Mouse (Mus musculus): Measurements from ENCODE around the gene Mtfmt. TPM values are rescaled to one million over a fixed set of nuclear protein-coding genes. Genes with fewer than 3 reads are reported as not detected.

Gene Mtfmt
- polyA plus RNA-seq, 1 experiment from 2014 or later, result 22.0 TPM

- 89% methylated on average over 8 of the region's 8 CpGs for WGBS
Measured at GRCm38 (mm10) chr9:65479158-65479557, 43.6 kb downstream of the Mtfmt start.

GRCm38 (mm10) chr9:65480071-65480470 lies 44.5 kb downstream of the Mtfmt start:
- Histone ChIP-seq H3K9ac (no peak overlapping the region), H3K4me2 (no peak overlapping the region), H3K27ac (no peak overlapping the region), H3K27me3 (no peaks in the 10 kb centered on the region; the same call in 1 of the 2 replicates), H3K36me3 (replicated peaks) (peaks cover 84% of the 10 kb centered on the region), H3K9me3 (no peaks in the 10 kb centered on the region), H3K4me1 (no peaks in the 10 kb centered on the region), H3K4me3 (replicated peaks) (no peak overlapping the region)
- ATAC-seq (ENCODE audit: low FRiP score), result no peak
- WGBS, result 91% methylated on average over 5 of the region's 5 CpGs

More at GRCm38 (mm10) chr9:65479158-65479557, 43.6 kb downstream of the Mtfmt start:
- H3K27me3 ChIP-seq, result no peaks in the 10 kb centered on the region; the same call in 1 of the 2 replicates
- H3K9ac ChIP-seq, result no peak overlapping the region
- H3K27ac ChIP-seq, result no peak overlapping the region
- H3K9me3 ChIP-seq, result no peaks in the 10 kb centered on the region
- no peaks in the 10 kb centered on the region for H3K4me1 ChIP-seq
- no peak for ATAC-seq (ENCODE audit: low FRiP score)
- H3K4me3 ChIP-seq (replicated peaks), result no peak overlapping the region
- H3K4me2 ChIP-seq, result no peak overlapping the region
- H3K36me3 ChIP-seq (replicated peaks), result peaks cover 83% of the 10 kb centered on the region

- peaks cover 23% of the 10 kb centered on the region for H3K36me3 ChIP-seq (replicated peaks)
- no peaks in the 10 kb centered on the region for H3K9me3 ChIP-seq
- H3K4me3 ChIP-seq (replicated peaks), result no peak overlapping the region
- no peaks in the 10 kb centered on the region for H3K4me1 ChIP-seq
- H3K9ac ChIP-seq, result no peak overlapping the region
- H3K27me3 ChIP-seq, result no peaks in the 10 kb centered on the region
- H3K4me2 ChIP-seq, result no peak overlapping the region
- no peak for ATAC-seq (ENCODE audit: low FRiP score)
- WGBS, result 87% methylated on average over 3 of the region's 3 CpGs
- no peak overlapping the region for H3K27ac ChIP-seq
Measured at GRCm38 (mm10) chr9:65491476-65491875, 55.9 kb downstream of the Mtfmt start.

- ATAC-seq (ENCODE audit: low FRiP score), result no peak
- 87% methylated on average over 2 of the region's 2 CpGs for WGBS
- Histone ChIP-seq H3K4me2 (no peak overlapping the region), H3K36me3 (replicated peaks) (peaks cover 15% of the 10 kb centered on the region; the same call in 1 of the 2 replicates), H3K9ac (no peak overlapping the region), H3K27me3 (no peaks in the 10 kb centered on the region), H3K27ac (no peak overlapping the region), H3K4me3 (replicated peaks) (no peak overlapping the region), H3K4me1 (no peaks in the 10 kb centered on the region), H3K9me3 (no peaks in the 10 kb centered on the region)
Measured at GRCm38 (mm10) chr9:65492351-65492750, 56.8 kb downstream of the Mtfmt start.

GRCm38 (mm10) chr9:65492851-65493250 lies 57.3 kb downstream of the Mtfmt start:
- Histone ChIP-seq H3K4me3 (replicated peaks) (no peak overlapping the region), H3K27ac (no peak overlapping the region), H3K4me1 (no peaks in the 10 kb centered on the region), H3K9ac (no peak overlapping the region), H3K27me3 (no peaks in the 10 kb centered on the region), H3K4me2 (no peak overlapping the region), H3K36me3 (replicated peaks) (peaks cover 10% of the 10 kb centered on the region; the same call in 1 of the 2 replicates), H3K9me3 (no peaks in the 10 kb centered on the region)
- WGBS, result 93% methylated on average over 4 of the region's 4 CpGs
- no peak for ATAC-seq (ENCODE audit: low FRiP score)

- Histone ChIP-seq H3K4me3 (replicated peaks) (no peak overlapping the region), H3K27me3 (no peaks in the 10 kb centered on the region), H3K36me3 (replicated peaks) (no peaks in the 10 kb centered on the region), H3K4me1 (no peaks in the 10 kb centered on the region), H3K27ac (no peak overlapping the region), H3K9me3 (no peaks in the 10 kb centered on the region), H3K4me2 (no peak overlapping the region), H3K9ac (no peak overlapping the region)
- WGBS, result 67% methylated on average over 8 of the region's 8 CpGs
- ATAC-seq (ENCODE audit: low FRiP score), result no peak
Measured at GRCm38 (mm10) chr9:65502146-65502545, 66.6 kb downstream of the Mtfmt start.

Other genes with a start within 250 kb of the Mtfmt start
- gene Parp16, start 240.4 kb upstream of the Mtfmt start, polyA plus RNA-seq (2016; fragmentation: Nextera tagmentation; extraction: Ambion mirVana), result 5.7 and 5.9 TPM in 2 replicates
- gene Cilp, start 170.6 kb upstream of the Mtfmt start, polyA plus RNA-seq (2016; fragmentation: Nextera tagmentation; extraction: Ambion mirVana), result 0.65 and 0.68 TPM in 2 replicates
- 50.7 and 52.8 TPM in 2 replicates for gene Clpx, start 141.5 kb upstream of the Mtfmt start, polyA plus RNA-seq (2016; fragmentation: Nextera tagmentation; extraction: Ambion mirVana)
- 11.9 and 12.1 TPM in 2 replicates for gene Pdcd7, start 89.7 kb upstream of the Mtfmt start, polyA plus RNA-seq (2016; fragmentation: Nextera tagmentation; extraction: Ambion mirVana)
- 0.27 and 0.73 TPM in 2 replicates for gene Ubap1l, start 74.7 kb upstream of the Mtfmt start, polyA plus RNA-seq (2016; fragmentation: Nextera tagmentation; extraction: Ambion mirVana)
- 0.72 and 0.74 TPM in 2 replicates for gene Kbtbd13, start 44.1 kb upstream of the Mtfmt start, polyA plus RNA-seq (2016; fragmentation: Nextera tagmentation; extraction: Ambion mirVana)
- gene Rasl12, start 37.3 kb upstream of the Mtfmt start, polyA plus RNA-seq (2016; fragmentation: Nextera tagmentation; extraction: Ambion mirVana), result 6.4 and 7.2 TPM in 2 replicates
- gene Slc51b, start 12.8 kb upstream of the Mtfmt start, polyA plus RNA-seq (2016; fragmentation: Nextera tagmentation; extraction: Ambion mirVana), result not detected in 2 replicates
- 116 and 118 TPM in 2 replicates for gene Spg21, start 25.2 kb downstream of the Mtfmt start, polyA plus RNA-seq (2016; fragmentation: Nextera tagmentation; extraction: Ambion mirVana)
- 0.18 and 0.28 TPM in 2 replicates for gene Ankdd1a, start 84.4 kb downstream of the Mtfmt start, polyA plus RNA-seq (2016; fragmentation: Nextera tagmentation; extraction: Ambion mirVana)
- gene Plekho2, start 144.3 kb downstream of the Mtfmt start, polyA plus RNA-seq (2016; fragmentation: Nextera tagmentation; extraction: Ambion mirVana), result 9.0 and 9.1 TPM in 2 replicates
- gene Pif1, start 151.4 kb downstream of the Mtfmt start, polyA plus RNA-seq (2016; fragmentation: Nextera tagmentation; extraction: Ambion mirVana), result 28.8 and 33.7 TPM in 2 replicates
- gene Rbpms2, start 193.9 kb downstream of the Mtfmt start, polyA plus RNA-seq (2016; fragmentation: Nextera tagmentation; extraction: Ambion mirVana), result 9.9 and 10.5 TPM in 2 replicates
- 247 and 249 TPM in 2 replicates for gene Oaz2, start 232.2 kb downstream of the Mtfmt start, polyA plus RNA-seq (2016; fragmentation: Nextera tagmentation; extraction: Ambion mirVana)

All from forebrain, embryonic 12.5 days (tissue).